Mouse (Mus musculus) frontal cortex, adult (tissue): ENCODE data around the gene Bcl2l15.
A peak's percentile ranks its signal among the peaks of the same experiment; 100 is the strongest.
"Not testable (repeated sequence)": the region's sequence is repeated elsewhere in the genome, so short reads cannot be mapped to it uniquely, and the experiment has no call there.

ENCODE experiments used
- ATAC-seq: cut with Nextera tagmentation; 2 replicates; pipeline ENCODE4 v1.9.2; 2017; ENCODE audit warnings: mild to moderate bottlenecking, moderate library complexity, mixed read lengths; ENCODE audit not compliant: low TSS enrichment

Gene Bcl2l15

GRCm38 (mm10) chr3:103831146-103831545, 1.3 kb upstream of the Bcl2l15 start:
- no peak for ATAC-seq

- ATAC-seq: no peak
Measured at GRCm38 (mm10) chr3:103834001-103834400, 1.6 kb downstream of the Bcl2l15 start.

DNA sequence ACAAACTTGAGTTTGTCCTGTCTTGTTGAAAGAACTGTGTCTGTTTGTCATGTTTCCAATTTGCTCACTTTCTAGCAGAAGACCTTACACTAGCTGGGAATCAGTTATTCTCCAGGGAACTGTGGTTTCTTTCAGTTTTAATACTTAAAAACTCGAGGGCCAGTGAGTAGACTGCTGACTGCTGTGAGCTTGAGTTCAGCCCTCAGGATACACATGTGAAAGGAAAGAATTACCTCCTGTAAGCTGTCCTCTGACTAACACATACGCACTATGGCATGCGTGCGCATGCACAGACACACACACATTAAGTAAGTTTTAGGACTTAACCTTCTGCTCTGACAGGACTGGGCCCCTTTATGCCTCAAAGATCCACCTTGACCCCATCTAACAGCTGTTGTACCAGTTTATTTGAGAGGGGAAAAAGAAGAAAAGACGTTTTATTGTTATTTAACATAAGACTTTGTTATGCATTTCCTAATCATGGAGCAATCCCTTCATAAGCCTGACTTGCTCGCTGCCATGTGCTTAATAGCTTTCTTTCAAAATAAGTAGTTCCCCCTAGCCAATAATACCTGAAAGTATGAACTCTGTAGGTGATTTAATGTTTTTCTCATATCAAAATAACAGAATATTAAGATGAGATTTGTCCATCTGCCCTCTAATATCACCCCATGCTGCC, 3.0 kb downstream of the Bcl2l15 start:
- ATAC-seq: no peak

DNA sequence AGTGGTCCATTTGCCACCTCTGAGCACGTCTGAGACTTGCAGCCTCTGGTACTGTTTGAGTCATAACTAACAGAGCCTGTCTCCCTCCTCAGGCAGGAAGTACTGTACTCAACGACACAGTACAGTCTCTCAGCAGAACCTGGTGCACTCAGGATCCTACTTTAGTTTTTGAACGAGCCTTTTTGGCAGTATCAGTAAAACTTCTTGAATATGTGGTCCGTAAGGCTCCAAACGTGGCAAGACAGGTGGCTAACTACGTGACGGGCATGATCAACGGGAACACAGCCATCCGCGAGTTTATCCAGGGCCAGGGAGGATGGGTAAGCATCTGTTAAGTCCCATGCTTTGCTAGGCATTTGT, 3.5 kb downstream of the Bcl2l15 start:
- no peak for ATAC-seq

DNA sequence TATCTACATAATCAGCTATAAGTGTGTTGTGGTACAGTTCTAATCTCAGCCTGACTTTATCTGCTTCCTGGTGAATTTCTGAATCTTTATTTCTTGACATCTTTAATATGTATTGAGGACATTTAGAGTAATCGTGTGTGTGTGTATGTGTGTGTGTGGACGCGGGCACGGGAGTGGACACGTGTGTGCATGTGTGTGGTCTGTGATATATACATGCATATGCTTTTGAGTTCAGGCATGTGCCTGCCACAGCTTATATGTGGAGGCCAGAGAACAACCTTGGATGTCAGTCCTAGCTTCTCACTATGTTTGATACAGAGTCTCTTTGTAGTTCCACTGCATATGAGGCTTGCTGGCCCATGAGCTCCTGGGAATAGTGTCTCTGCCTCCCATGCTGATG, 4.1 kb downstream of the Bcl2l15 start:
- ATAC-seq: no peak

DNA sequence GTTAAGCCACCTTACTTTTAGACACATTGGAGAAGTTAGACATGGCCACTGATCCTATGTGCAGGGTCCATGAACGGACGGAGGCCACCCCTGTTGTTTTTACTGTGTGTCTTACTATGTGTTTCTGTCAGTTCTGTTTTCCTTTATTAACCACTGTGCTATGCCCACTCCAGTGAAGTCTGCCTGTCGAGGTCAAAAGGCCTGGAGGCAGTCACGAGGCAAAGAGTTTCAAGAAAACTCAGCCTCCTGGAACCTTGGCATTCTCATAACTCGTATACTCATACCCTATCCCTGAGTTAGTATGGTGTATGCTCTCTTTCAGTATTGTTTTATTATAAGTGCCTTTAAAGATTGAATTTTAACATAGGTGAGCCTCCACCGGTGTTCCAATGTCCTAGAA, 7.3 kb downstream of the Bcl2l15 start:
- ATAC-seq: no peak

- ATAC-seq: not testable (repeated sequence)
Measured at GRCm38 (mm10) chr3:103840195-103840594, 7.8 kb downstream of the Bcl2l15 start.

- ATAC-seq: not testable (repeated sequence)
Measured at GRCm38 (mm10) chr3:103840946-103841345, 8.5 kb downstream of the Bcl2l15 start.

DNA sequence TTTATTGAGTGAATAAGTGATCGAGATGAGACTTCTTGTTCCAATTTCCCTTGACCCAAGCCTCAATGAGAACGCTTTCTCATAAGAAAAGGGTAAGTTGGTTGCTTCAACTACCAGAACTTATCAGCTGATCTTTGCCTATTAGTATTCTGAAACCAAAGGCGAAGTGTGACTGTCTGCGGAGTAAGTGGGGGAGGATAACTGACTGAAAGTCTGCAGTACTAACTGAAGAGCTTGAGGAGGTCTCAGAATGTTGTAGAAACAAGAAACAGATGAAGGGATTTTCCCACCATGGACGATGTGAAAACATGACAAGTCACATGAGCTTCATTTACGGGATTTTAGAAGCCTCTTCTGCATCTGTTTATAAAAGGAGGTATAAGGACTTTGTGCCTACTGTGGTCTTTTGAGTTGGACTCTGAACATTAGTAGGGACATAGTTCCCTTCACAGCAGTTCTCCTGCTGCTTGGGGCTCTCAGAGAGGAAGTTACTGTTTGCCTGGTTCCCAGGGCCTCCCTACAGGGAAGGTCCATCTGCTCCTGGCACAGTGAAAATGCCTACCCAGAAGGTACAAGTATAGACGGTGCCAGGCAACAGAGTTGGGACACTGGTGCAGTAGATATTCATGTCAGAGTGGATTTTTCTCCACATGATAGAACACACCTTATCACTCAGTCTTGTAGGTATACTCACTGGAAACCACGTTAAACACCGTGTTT, 18.4 kb downstream of the Bcl2l15 start:
- ATAC-seq: 0 out of 2 replicates have a peak, but pooled peaks have one; percentile 27

GRCm38 (mm10) chr3:103851481-103851880, 19.1 kb downstream of the Bcl2l15 start:
- no peak for ATAC-seq

DNA sequence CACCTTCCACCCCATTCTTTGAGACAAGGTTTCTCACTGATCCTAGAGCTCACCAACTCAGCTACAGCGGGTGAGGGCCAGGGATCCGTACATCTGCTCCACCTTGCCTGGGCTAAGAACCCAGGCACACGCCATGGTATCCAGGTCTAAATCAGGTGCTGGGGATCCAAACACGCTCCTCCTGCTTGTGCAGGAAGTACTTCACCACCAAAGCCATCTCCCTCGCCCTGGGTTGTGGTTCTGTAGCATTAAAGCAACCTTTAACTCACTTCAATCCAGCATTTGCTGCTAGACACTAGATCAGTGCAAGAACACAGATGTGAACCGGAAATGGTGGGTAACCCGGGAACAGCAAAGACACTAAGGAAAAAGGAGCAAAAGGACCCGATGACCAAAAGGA, 19.5 kb downstream of the Bcl2l15 start:
- ATAC-seq: no peak

GRCm38 (mm10) chr3:103852565-103853299, 20.3 kb downstream of the Bcl2l15 start:
- peak; percentile 34; the same call in 1 of the 2 replicates for ATAC-seq

DNA sequence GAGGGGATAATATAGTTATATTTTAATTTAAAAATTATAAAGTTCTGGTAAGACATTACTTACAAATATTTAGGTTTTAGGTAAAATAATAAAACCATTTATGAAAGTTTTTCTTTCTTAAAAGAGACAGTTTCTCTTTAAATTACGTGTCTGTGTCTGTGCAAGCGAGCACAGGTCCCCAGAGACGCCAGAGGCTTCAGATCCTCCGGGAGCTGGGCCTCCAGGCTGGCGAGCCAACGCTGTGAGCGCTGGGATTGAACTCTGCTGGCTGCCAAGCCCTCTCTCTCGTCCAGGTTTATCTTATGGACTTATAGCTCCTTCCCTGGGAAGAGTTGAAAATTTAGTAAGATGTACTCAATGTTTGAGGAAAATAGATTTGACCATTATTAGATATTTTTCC, 21.4 kb downstream of the Bcl2l15 start:
- ATAC-seq: no peak

GRCm38 (mm10) chr3:103857036-103857805, 24.8 kb downstream of the Bcl2l15 start:
- no peak for ATAC-seq

GRCm38 (mm10) chr3:103857977-103858563, 25.7 kb downstream of the Bcl2l15 start:
- no peak for ATAC-seq

GRCm38 (mm10) chr3:103858881-103859801, 26.7 kb downstream of the Bcl2l15 start, which contains the start of gene Ptpn22:
Ptpn22 (plus strand) TSS chr3:103859795.
- ATAC-seq: no peak

GRCm38 (mm10) chr3:103859851-103860391, 27.5 kb downstream of the Bcl2l15 start:
- no peak for ATAC-seq

DNA sequence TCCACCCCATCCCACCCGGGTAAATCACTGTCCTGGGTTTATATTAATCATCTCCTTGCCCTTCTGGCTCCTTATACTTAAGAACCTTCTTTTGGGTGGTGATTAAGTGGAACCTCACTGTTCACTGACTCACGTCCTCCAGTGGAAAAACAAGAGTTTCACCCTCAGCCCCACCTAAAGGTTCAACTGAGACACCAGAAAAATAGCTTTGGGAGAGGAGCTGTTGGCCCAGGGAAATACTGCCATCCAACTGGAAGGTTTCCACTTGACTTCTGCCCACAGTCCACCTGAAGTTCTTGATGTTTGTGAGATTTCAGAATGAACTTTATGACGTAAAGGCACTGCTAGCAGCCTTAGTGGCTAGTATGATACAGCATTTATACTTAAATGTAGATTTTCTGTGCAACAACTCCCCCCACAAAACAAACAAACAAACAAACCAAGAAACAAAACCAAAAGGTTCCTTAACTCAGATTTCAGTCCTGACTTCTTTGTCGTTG, 30.4 kb downstream of the Bcl2l15 start:
- no peak for ATAC-seq

- ATAC-seq: no peak
Measured at GRCm38 (mm10) chr3:103864200-103864599, 31.8 kb downstream of the Bcl2l15 start.

DNA sequence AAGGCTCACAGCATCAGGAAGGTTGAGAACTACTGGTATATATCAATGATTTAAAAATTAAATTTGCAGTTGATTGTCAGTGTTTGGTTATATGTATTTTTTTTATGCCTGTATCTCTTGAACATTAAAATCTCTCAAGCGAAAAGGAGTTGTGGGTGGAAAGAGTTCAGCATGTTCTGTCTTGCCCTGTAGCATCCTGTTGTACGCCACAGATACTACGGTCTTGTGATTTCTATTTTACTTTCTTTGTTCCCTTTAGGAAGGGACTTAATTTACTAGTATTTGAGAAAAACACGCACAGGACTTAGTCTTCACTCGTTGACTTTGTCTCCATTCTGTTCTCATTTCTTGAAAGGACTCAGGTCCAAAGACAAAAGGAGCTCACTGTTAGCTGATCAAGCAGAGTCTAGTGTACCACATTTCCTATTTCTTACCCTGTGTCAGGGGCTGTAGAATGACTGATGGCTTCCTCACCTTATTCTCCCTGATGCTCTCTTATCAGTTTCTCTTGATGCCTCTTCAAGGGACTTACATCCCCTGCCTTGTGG, 35.1 kb downstream of the Bcl2l15 start:
- ATAC-seq: no peak
